Mouse (Mus musculus): ENCODE measurements around the gene Cd7. TPM values are rescaled to one million over a fixed set of nuclear protein-coding genes. Genes with fewer than 3 reads are reported as not detected.

Cd7 gene
- 2.4 TPM in 2 replicates for polyA plus RNA-seq (2015; fragmentation: Nextera tagmentation; extraction: Ambion mirVana)

DNA sequence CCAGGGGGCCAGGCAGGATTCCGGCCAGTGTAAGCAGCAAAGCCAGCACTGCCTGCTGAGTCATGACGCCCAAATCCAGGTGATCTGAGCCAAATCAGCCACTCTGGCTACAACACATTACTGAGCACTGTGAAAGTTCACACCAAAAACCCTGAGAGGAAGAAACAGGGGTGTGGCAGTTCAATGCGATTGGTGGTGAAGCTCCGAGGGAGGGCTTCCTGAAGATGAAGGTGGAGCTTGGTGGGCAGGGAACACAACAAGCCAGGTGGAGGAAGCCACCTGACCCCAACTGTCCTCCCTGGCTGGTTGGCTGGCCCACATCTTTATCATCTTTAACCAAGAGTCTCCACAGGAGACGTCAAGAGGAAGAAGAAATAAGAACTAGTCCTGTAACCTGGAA is at the start of gene Cd7:
Gene Cd7 (minus strand): TSS at position 117 of the 400 bp plus-strand sequence.
- Histone ChIP-seq H3K9ac (replicated peaks; ENCODE audit: low read depth) (no peak within 1 kb of the TSS), H3K9me3 (ENCODE audit: low read length) (no peaks in the 10 kb centered on the region), H3K27ac (ENCODE audit: low read length) (no peak within 1 kb of the TSS), H3K4me2 (replicated peaks; ENCODE audit: low read depth, low read length) (no peak within 1 kb of the TSS), H3K4me3 (ENCODE audit: low read depth, low read length) (no peak within 1 kb of the TSS), H3K27me3 (replicated peaks; ENCODE audit: insufficient read depth, low read length) (no peaks in the 10 kb centered on the region), H3K36me3 (ENCODE audit: insufficient read depth, low read length) (no peaks in the 10 kb centered on the region), H3K4me1 (ENCODE audit: insufficient read depth, low read depth, low read length) (no peaks in the 10 kb centered on the region)
- TF ChIP-seq CTCF (IDR thresholded peaks at IDR 0.05) (no peak), EP300 (IDR thresholded peaks at IDR 0.05) (no peak)
- 58% methylated on average over 5 of the region's 5 CpGs for WGBS
- ATAC-seq (no peak), DNase-seq (ENCODE audit: low spot score) (no peak)

DNA sequence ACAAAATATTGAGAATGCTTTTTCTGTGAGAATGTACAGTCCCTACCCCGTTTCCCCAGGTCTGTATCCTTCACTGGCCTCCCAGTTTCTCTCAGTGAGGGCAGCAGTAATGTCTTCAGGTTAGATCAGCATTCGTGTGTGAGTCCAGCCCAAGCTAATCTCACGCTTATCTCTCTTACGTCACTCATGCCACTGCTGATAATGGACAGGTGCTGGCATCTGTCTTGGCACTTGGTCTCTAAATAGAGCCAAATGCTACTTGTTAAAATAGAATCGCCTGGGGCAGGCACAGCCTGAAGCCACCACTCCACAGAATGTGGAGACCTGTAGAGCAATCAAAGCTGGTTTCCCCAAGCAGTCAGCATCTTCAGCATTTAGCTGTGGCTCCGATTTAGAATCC is 49.8 kb upstream of the Cd7 start:
- no peaks in the 10 kb centered on the region for H3K9me3 ChIP-seq (ENCODE audit: low read length)
- H3K27me3 ChIP-seq (replicated peaks; ENCODE audit: insufficient read depth, low read length), result no peaks in the 10 kb centered on the region
- H3K36me3 ChIP-seq (ENCODE audit: insufficient read depth, low read length), result no peaks in the 10 kb centered on the region
- H3K4me1 ChIP-seq (ENCODE audit: insufficient read depth, low read depth, low read length), result no peaks in the 10 kb centered on the region
- no peak overlapping the region for H3K4me2 ChIP-seq (replicated peaks; ENCODE audit: low read depth, low read length)
- WGBS, result 50% methylated on average over 6 of the region's 6 CpGs
- DNase-seq (ENCODE audit: low spot score) (no peak), ATAC-seq (no peak)
- TF ChIP-seq EP300 (IDR thresholded peaks at IDR 0.05), result no peak
- no peak overlapping the region for H3K4me3 ChIP-seq (ENCODE audit: low read depth, low read length)
- no peak overlapping the region for H3K9ac ChIP-seq (replicated peaks; ENCODE audit: low read depth)
- H3K27ac ChIP-seq (ENCODE audit: low read length), result no peak overlapping the region

DNA sequence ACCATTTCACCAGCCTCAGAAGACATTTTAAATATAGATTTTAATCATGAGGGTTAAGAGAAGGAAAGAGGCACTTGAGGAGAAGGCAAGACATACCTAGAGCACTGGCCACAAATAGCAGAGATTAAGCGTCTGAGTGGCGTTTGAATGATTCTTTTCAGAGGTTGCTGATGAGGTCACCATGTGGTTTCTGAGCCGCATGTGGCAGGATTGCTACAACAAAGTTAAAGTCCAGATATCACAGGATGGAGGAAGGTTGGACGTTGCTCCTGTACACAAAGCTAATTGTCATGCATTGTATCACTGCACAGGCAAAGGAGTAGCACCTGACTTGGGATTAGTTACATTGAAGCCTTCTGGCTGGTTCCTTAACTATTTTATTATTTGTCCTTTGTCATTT is 47.1 kb upstream of the Cd7 start:
- H3K9ac ChIP-seq (replicated peaks; ENCODE audit: low read depth), result no peak overlapping the region
- H3K27ac ChIP-seq (ENCODE audit: low read length), result no peak overlapping the region
- WGBS, result 38% methylated on average over 4 of the region's 4 CpGs
- DNase-seq (ENCODE audit: low spot score) (peak; percentile 51), ATAC-seq (peak; percentile 30; the same call in 1 of the 2 replicates)
- no peak overlapping the region for H3K4me2 ChIP-seq (replicated peaks; ENCODE audit: low read depth, low read length)
- no peak overlapping the region for H3K4me3 ChIP-seq (ENCODE audit: low read depth, low read length)
- no peaks in the 10 kb centered on the region for H3K36me3 ChIP-seq (ENCODE audit: insufficient read depth, low read length)
- no peaks in the 10 kb centered on the region for H3K9me3 ChIP-seq (ENCODE audit: low read length)
- TF ChIP-seq EP300 (IDR thresholded peaks at IDR 0.05) (no peak), CTCF (IDR thresholded peaks at IDR 0.05) (no peak)
- H3K4me1 ChIP-seq (ENCODE audit: insufficient read depth, low read depth, low read length), result no peaks in the 10 kb centered on the region
- no peaks in the 10 kb centered on the region for H3K27me3 ChIP-seq (replicated peaks; ENCODE audit: insufficient read depth, low read length)

DNA sequence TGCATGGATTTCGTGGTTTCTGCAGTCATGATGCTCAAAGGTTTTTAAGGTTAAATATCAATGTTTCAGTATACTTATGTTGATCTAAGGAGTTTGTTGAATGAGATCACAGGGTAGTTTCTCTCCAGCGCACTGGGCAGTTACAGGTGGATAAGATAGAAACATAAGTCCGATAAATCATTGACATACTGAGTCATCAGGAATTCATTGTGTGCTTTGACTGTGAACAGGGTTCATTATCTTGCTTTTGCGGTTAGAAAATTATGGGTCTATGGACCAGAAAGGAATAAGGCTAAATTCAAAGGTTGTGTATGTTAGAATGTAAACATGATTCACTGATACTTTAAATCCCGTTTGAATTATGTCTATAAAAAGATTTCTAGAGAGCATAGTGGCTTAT is 46.0 kb upstream of the Cd7 start:
- WGBS, result 50% methylated on average over 5 of the region's 5 CpGs
- Histone ChIP-seq H3K4me2 (replicated peaks; ENCODE audit: low read depth, low read length) (no peak overlapping the region), H3K9me3 (ENCODE audit: low read length) (no peaks in the 10 kb centered on the region), H3K36me3 (ENCODE audit: insufficient read depth, low read length) (no peaks in the 10 kb centered on the region), H3K4me3 (ENCODE audit: low read depth, low read length) (no peak overlapping the region), H3K9ac (replicated peaks; ENCODE audit: low read depth) (no peak overlapping the region), H3K4me1 (ENCODE audit: insufficient read depth, low read depth, low read length) (no peaks in the 10 kb centered on the region), H3K27me3 (replicated peaks; ENCODE audit: insufficient read depth, low read length) (no peaks in the 10 kb centered on the region), H3K27ac (ENCODE audit: low read length) (no peak overlapping the region)
- ATAC-seq (no peak), DNase-seq (ENCODE audit: low spot score) (peak; percentile 9)
- TF ChIP-seq EP300 (IDR thresholded peaks at IDR 0.05), result no peak
- no peak for TF ChIP-seq CTCF (IDR thresholded peaks at IDR 0.05)

DNA sequence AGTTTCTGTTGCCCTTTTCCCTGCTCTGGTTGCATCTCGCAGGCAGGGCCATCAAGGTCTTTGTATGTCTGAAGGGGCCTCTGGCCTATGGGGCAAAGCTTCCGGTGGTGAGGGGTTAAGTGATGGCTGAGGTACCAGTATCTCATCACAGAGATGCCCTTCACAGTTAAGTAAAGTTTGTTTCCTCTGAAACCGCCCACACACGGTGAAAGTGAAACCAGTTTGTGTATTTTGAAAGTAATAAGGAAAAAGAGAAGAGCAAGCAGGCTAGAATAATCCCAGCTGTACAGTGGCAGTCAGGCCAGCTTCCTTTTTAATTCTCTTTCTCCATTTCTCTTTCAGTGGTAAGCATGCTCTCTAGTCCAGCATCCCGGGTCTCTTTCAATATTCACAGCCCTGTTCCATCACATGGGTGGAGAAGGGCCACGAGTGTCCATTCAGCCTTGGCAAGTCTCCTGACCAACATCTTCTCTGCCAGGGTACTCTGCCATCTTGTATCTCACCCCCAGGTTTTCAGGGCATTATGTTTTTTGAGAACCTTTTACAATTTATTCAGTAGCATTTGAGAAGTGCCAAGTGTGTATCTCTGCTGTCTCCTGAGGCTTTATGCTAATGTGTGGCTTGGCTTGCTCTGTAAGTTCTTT is 43.8 kb upstream of the Cd7 start:
- Histone ChIP-seq H3K9me3 (ENCODE audit: low read length) (no peaks in the 10 kb centered on the region), H3K4me2 (replicated peaks; ENCODE audit: low read depth, low read length) (no peak overlapping the region), H3K4me3 (ENCODE audit: low read depth, low read length) (no peak overlapping the region), H3K4me1 (ENCODE audit: insufficient read depth, low read depth, low read length) (no peaks in the 10 kb centered on the region), H3K27me3 (replicated peaks; ENCODE audit: insufficient read depth, low read length) (no peaks in the 10 kb centered on the region), H3K27ac (ENCODE audit: low read length) (no peak overlapping the region), H3K9ac (replicated peaks; ENCODE audit: low read depth) (no peak overlapping the region), H3K36me3 (ENCODE audit: insufficient read depth, low read length) (no peaks in the 10 kb centered on the region)
- DNase-seq (ENCODE audit: low spot score) (peak; percentile 22), ATAC-seq (no peak)
- TF ChIP-seq CTCF (IDR thresholded peaks at IDR 0.05), result no peak
- no peak for TF ChIP-seq EP300 (IDR thresholded peaks at IDR 0.05)
- 46% methylated on average over 6 of the region's 6 CpGs for WGBS

DNA sequence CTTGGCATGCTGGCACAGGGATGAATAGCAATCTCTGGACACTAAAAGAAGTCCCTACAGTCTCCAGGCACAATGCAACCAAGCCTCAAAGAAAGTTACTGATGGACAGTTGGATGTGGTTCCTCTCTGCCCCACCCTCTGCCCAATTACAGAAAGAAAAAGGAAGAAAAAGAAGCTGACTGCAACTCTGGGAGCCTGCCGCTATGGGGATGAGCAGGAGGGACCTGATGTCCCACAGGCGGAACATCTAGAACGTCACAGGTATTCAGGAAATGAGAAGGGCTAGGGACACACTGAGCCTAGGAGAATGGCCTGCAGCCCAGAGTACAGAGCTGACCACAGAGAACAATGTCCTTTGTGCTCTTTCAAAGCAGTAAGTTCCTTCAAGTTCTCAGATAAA is 43.0 kb upstream of the Cd7 start:
- Histone ChIP-seq H3K9me3 (ENCODE audit: low read length) (no peaks in the 10 kb centered on the region), H3K36me3 (ENCODE audit: insufficient read depth, low read length) (no peaks in the 10 kb centered on the region), H3K27me3 (replicated peaks; ENCODE audit: insufficient read depth, low read length) (no peaks in the 10 kb centered on the region), H3K27ac (ENCODE audit: low read length) (no peak overlapping the region), H3K4me3 (ENCODE audit: low read depth, low read length) (no peak overlapping the region), H3K4me2 (replicated peaks; ENCODE audit: low read depth, low read length) (no peak overlapping the region), H3K9ac (replicated peaks; ENCODE audit: low read depth) (no peak overlapping the region), H3K4me1 (ENCODE audit: insufficient read depth, low read depth, low read length) (no peaks in the 10 kb centered on the region)
- TF ChIP-seq CTCF (IDR thresholded peaks at IDR 0.05) (no peak), EP300 (IDR thresholded peaks at IDR 0.05) (no peak)
- no peak for DNase-seq (ENCODE audit: low spot score)
- 66% methylated on average over 3 of the region's 3 CpGs for WGBS
- no peak for ATAC-seq

DNA sequence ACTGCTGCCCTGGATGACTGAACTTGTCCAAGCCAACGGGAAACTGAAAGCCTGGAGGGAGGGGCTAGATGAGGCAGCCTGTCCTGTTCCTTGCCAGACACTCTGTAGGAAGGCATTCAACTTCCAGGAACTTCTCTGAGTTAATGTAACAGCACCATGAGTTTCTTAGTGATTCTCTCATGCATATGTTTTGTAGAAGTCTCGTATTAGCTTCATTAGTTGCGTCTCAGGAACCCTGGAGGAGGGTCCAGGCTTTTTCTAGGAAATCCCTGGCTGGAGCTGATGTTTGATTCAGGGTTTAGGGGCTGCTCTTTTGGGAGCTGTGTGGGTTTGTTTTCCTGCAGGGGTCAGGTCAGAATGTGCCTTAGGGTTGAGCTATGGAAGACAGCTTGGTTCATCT is 41.9 kb upstream of the Cd7 start, which contains the start of gene Sectm1a:
Gene Sectm1a (minus strand): TSS at position 101 of the 400 bp plus-strand sequence.
- no peak for DNase-seq (ENCODE audit: low spot score)
- H3K4me1 ChIP-seq (ENCODE audit: insufficient read depth, low read depth, low read length), result no peaks in the 10 kb centered on the region
- H3K4me2 ChIP-seq (replicated peaks; ENCODE audit: low read depth, low read length), result no peak within 1 kb of the TSS
- no peak for TF ChIP-seq EP300 (IDR thresholded peaks at IDR 0.05)
- no peak for TF ChIP-seq CTCF (IDR thresholded peaks at IDR 0.05)
- no peak within 1 kb of the TSS for H3K27ac ChIP-seq (ENCODE audit: low read length)
- 60% methylated on average over 3 of the region's 3 CpGs for WGBS
- H3K36me3 ChIP-seq (ENCODE audit: insufficient read depth, low read length), result no peaks in the 10 kb centered on the region
- no peak within 1 kb of the TSS for H3K9ac ChIP-seq (replicated peaks; ENCODE audit: low read depth)
- no peaks in the 10 kb centered on the region for H3K9me3 ChIP-seq (ENCODE audit: low read length)
- ATAC-seq, result no peak
- H3K27me3 ChIP-seq (replicated peaks; ENCODE audit: insufficient read depth, low read length), result no peaks in the 10 kb centered on the region
- H3K4me3 ChIP-seq (ENCODE audit: low read depth, low read length), result no peak within 1 kb of the TSS
